In genomic region chr7:101101156-101101691, GRCm38 (mm10) we compare ENCODE assay signal across 8 mouse cellular contexts. TPM values are rescaled to one million over a fixed set of nuclear protein-coding genes. Genes with fewer than 3 reads are reported as not detected.
DNase-seq lines count a peak whose midpoint lies in the region; ATAC-seq and TF ChIP-seq lines count a peak whose summit lies in the region.

No protein-coding gene starts in this region.

- H3K79me2 ChIP-seq in myocyte (ENCODE audit: control insufficient read depth, insufficient read depth): no peaks in the 10 kb centered on the region

- no peak overlapping the region for H3K9ac ChIP-seq in kidney, embryonic 15.5 days
- H3K9ac ChIP-seq in liver, postnatal 0 days (replicated peaks): no peak overlapping the region

- ATAC-seq in kidney, embryonic 15.5 days (replicated peaks; ENCODE audit: low FRiP score): no peak
- no peak for ATAC-seq in liver, postnatal 0 days

- H3K4me2 ChIP-seq in kidney, embryonic 15.5 days: no peak overlapping the region
- peak overlapping the region; percentile 65 for H3K4me2 ChIP-seq in myocyte (ENCODE audit: low read depth)
- no peak overlapping the region for H3K4me2 ChIP-seq in liver, postnatal 0 days (ENCODE audit: low read depth, low read length)

- no peak for TF ChIP-seq CTCF in liver, postnatal 0 days (IDR thresholded peaks at IDR 0.05; ENCODE audit: low read depth)

- no peak overlapping the region for H3K4me3 ChIP-seq in kidney, embryonic 15.5 days (replicated peaks)
- no peak overlapping the region for H3K4me3 ChIP-seq in myocyte
- H3K4me3 ChIP-seq in liver, postnatal 0 days (ENCODE audit: low read depth, low read length): no peak overlapping the region

- no peaks in the 10 kb centered on the region for H3K27me3 ChIP-seq in kidney, embryonic 15.5 days
- H3K27me3 ChIP-seq in myocyte (ENCODE audit: control insufficient read depth, insufficient read depth, insufficient read length): no peaks in the 10 kb centered on the region
- H3K27me3 ChIP-seq in liver, postnatal 0 days (ENCODE audit: insufficient read depth, low read length): no peaks in the 10 kb centered on the region

- DNase-seq in kidney, postnatal 25 days: peak; percentile 42 to 62
- peak; percentile 63 for DNase-seq in fibroblast of lung, adult 2 months (ENCODE audit: low read depth)
- peak; percentile 23 for DNase-seq in heart, postnatal 25 days (ENCODE audit: low spot score)
- peak; percentile 69 to 89 for DNase-seq in left cerebral cortex, postnatal 25 days (ENCODE audit: low spot score in 2 of 2)
- DNase-seq in liver, postnatal 0 days: no peak
- no peak for DNase-seq in thymus, postnatal 10 days (ENCODE audit: low spot score in 2 of 2)

- H3ac ChIP-seq in myocyte (ENCODE audit: control insufficient read depth, insufficient read length): no peak overlapping the region

- TF ChIP-seq POLR2A in myocyte (IDR thresholded peaks at IDR 0.05; ENCODE audit: insufficient read length, low read depth): no peak

- intact Hi-C loops in heart, postnatal 25 days (cut with DNase I): no loop called here
- intact Hi-C loops in left cerebral cortex, postnatal 25 days (cut with DNase I): no loop called here

- H3K36me3 ChIP-seq in kidney, embryonic 15.5 days: no peaks in the 10 kb centered on the region
- H3K36me3 ChIP-seq in myocyte (ENCODE audit: control insufficient read depth, insufficient read depth): no peaks in the 10 kb centered on the region
- H3K36me3 ChIP-seq in liver, postnatal 0 days (replicated peaks; ENCODE audit: insufficient read depth, low read length): no peaks in the 10 kb centered on the region

- no peak overlapping the region for H3K27ac ChIP-seq in kidney, embryonic 15.5 days
- no peak overlapping the region for H3K27ac ChIP-seq in liver, postnatal 0 days (ENCODE audit: low read depth)

- H3K9me3 ChIP-seq in kidney, embryonic 15.5 days (replicated peaks): no peaks in the 10 kb centered on the region
- no peaks in the 10 kb centered on the region for H3K9me3 ChIP-seq in liver, postnatal 0 days (ENCODE audit: low read length)

- H3K4me1 ChIP-seq in kidney, embryonic 15.5 days: no peaks in the 10 kb centered on the region
- peaks cover 5% of the 10 kb centered on the region for H3K4me1 ChIP-seq in liver, postnatal 0 days (ENCODE audit: insufficient read depth)

- 70% methylated on average over 10 of the region's 10 CpGs for WGBS in kidney, embryonic 15.5 days
- 66% methylated on average over 10 of the region's 10 CpGs for WGBS in liver, postnatal 0 days (ENCODE audit: insufficient replicate concordance)

- no peak for TF ChIP-seq EP300 in liver, postnatal 0 days (IDR thresholded peaks at IDR 0.05; ENCODE audit: low read depth)

TF ChIP-seq in myocyte, 11 proteins besides CTCF, POLR2A, EP300 and RAD21:
- no peak for TF ChIP-seq POLR2AphosphoS2 (IDR thresholded peaks at IDR 0.05; ENCODE audit: insufficient read length, low read depth)
- peak; percentile 74 for TF ChIP-seq TCF12 (IDR thresholded peaks at IDR 0.05; ENCODE audit: insufficient read depth, poor library complexity, severe bottlenecking)
- peak; percentile 26 to 90 (median 73) for TF ChIP-seq MYOD1 (IDR thresholded peaks at IDR 0.05; ENCODE audit: control insufficient read depth in 1 of 3, insufficient read length in 2 of 3, low read depth in 2 of 3)
- peak; percentile 18 to 92 (median 68) for TF ChIP-seq MYOG (IDR thresholded peaks at IDR 0.05; ENCODE audit: control insufficient read depth in 1 of 3, insufficient read depth in 1 of 3, insufficient read length in 2 of 3, low read depth in 2 of 3)
- TF ChIP-seq USF1 (IDR thresholded peaks at IDR 0.05; ENCODE audit: low read depth): no peak
- TF ChIP-seq TCF3 (IDR thresholded peaks at IDR 0.05; ENCODE audit: insufficient read length, low read depth): peak; percentile 14
- TF ChIP-seq E2F4 (IDR thresholded peaks at IDR 0.05; ENCODE audit: insufficient read depth): no peak
- TF ChIP-seq MAX (IDR thresholded peaks at IDR 0.05; ENCODE audit: low read depth): no peak
- no peak for TF ChIP-seq REST (IDR thresholded peaks at IDR 0.05; ENCODE audit: insufficient read depth, insufficient read length)
- no peak for TF ChIP-seq SRF (IDR thresholded peaks at IDR 0.05; ENCODE audit: control insufficient read depth, insufficient read length, low read depth)
- no peak for TF ChIP-seq CEBPB (IDR thresholded peaks at IDR 0.05; ENCODE audit: insufficient read depth, poor library complexity, severe bottlenecking)

RNA-seq across cellular contexts. Expression of gene Fchsd2, which starts 8.6 kb away (rescaled TPM):
- 25.7 and 27.1 TPM in 2 replicates for polyA plus RNA-seq in kidney, embryonic 15.5 days (2015; fragmentation: Nextera tagmentation; extraction: Ambion mirVana)
- 10 to 100 TPM; 20.1 to 29.1 TPM for total RNA-seq in heart, postnatal 25 days (2021)
- 10 to 100 TPM; 38.8 to 43.9 TPM for total RNA-seq in left cerebral cortex, postnatal 25 days (2021)
- 5.7 TPM for polyA plus RNA-seq in myocyte (2012; fragmentation: generic; extraction: Trizol)
- 7.4 and 7.8 TPM in 2 replicates for polyA plus RNA-seq in liver, postnatal 0 days (2015; fragmentation: Nextera tagmentation; extraction: Ambion mirVana)

Comparison
In these comparisons a context has a peak if more than half of its experiments do, and no peak if none do; other contexts are left out.
1. DNase-seq: peak in kidney, postnatal 25 days (2 of 2), fibroblast of lung, adult 2 months (single experiment), heart, postnatal 25 days (single experiment) and left cerebral cortex, postnatal 25 days (2 of 2); none in liver, postnatal 0 days (single experiment) and thymus, postnatal 10 days (0 of 2).